Mouse (Mus musculus): Measurements from ENCODE around the gene Pheta1. TPM values are rescaled to one million over a fixed set of nuclear protein-coding genes. Genes with fewer than 3 reads are reported as not detected.

Pheta1 gene
- 1 to 10 TPM; 6.4 to 8.3 TPM for total RNA-seq (2021)
- long read RNA-seq, experiment 1, partial matches to known transcripts: 0 of 9 reads
- long read RNA-seq, experiment 1, other reads (novel, unspliced or antisense): 1 of 9 reads
- long read RNA-seq, experiment 2, partial matches to known transcripts: 0 of 1 reads
- long read RNA-seq, experiment 2, other reads (novel, unspliced or antisense): 0 of 1 reads

- DNase-seq: peak; percentile 95 to 97
Observed at GRCm38 (mm10) chr5:121848743-121849142, at the start of gene Pheta1. Pheta1 (plus strand) TSS chr5:121848984.

- peak in 1 of 2 experiments; percentile 25 for DNase-seq
Observed at GRCm38 (mm10) chr5:121807186-121807585, 41.6 kb upstream of the Pheta1 start.

DNA sequence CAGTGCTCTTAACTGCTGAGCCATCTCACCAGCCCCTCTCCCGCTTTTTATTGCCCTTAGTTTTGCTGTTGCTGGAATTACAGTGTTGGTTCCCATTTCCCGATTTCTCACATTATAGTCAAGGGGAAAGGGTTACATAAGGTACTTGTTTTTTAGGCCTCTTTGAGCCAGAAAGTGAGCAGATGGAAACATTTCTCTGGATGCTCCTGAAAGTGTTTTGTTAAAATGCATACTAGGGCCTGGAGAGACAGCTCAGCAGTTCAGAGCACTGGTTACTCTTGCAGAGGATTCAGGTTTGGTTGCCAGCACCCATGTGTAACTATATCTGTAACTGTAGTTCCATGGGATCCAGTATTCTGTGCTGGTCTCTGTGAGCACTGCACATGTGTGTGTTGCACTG is 40.6 kb upstream of the Pheta1 start:
- no peak for DNase-seq

- peak; percentile 62 to 71 for DNase-seq
Observed at GRCm38 (mm10) chr5:121809667-121810224, 39.0 kb upstream of the Pheta1 start.

- peak in 1 of 2 experiments; percentile 16 for DNase-seq
Observed at GRCm38 (mm10) chr5:121810331-121811151, 38.2 kb upstream of the Pheta1 start.

DNA sequence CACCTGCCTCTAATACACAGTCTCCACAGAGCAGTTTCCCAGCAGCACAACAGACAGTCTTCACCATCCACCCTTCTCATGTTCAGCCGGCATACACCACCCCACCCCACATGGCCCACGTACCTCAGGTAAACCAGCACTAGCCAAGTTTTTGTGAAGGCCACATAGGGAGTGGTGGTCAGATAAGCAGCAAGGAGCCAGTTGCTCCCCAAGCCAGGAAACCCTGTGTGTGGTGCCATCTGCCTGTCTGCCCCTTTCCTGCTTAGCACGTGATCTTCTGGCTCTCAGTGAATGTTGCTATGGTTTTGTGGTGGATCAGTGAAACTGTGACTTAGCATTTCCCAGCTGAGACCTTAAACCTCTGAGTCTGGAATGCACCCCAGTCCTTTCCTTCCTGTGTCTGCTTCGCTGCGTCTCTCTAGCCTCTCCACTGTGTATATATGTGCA is 37.3 kb upstream of the Pheta1 start:
- DNase-seq: peak in 1 of 2 experiments; percentile 17

DNA sequence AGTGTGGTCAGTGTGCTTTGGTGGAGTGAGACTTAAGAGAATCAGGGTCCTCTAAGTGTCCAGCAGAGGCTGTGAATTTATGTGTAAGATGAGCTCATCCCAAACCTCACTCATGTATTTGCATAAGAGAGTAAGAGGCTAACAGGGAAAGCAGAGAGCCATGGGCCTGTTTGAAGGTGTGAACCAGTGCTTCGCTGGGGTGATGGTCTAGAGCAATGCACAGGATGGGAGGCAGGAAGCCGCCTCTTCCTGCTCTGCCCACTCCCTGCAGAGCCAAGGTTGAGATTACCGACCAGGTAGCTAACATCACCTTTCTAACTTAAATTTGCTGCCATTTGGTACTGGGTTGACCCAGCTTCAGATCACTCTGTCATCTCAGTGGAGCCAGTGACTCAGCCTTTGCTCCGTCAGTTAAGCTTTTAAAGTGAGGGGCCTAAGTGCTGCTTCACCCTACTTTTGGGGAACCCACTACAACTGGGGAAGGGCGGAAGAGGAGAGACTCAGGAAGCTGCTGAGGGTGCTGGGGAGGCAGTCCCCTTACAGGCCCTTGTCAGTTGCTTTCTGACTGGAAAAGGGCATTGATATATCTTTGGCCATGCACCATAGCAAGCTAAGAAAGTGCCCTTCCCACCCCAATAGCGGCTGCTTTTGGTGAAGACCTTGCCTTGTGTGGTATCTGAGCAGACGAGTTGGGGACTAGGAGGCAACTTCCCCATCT is 36.1 kb upstream of the Pheta1 start:
- peak in 1 of 2 experiments; percentile 18 for DNase-seq

- DNase-seq: no peak
Observed at GRCm38 (mm10) chr5:121813744-121814143, 35.0 kb upstream of the Pheta1 start.

DNA sequence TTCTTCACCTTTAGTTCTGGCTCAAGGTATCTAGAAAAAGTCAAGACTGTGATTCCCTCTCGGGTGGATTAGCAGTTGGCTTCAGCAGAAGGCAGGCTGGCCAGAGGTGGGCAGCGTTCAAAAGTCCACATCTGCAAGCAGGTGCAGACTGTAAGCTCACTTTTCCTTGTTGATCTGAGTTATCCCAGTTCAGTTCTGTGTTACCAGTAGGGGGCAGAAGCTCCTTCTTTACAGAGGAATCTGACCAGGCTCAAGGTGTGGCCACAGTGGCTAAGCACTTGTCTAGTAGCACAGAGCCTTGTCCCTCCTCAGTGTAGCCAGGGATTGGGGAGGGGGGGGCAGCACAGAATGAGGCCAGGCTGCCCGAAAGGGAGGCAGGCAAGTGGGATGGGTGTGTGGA is 33.7 kb upstream of the Pheta1 start:
- DNase-seq: peak; percentile 85 to 86

GRCm38 (mm10) chr5:121815867-121816380 is 32.9 kb upstream of the Pheta1 start:
- no peak for DNase-seq

DNA sequence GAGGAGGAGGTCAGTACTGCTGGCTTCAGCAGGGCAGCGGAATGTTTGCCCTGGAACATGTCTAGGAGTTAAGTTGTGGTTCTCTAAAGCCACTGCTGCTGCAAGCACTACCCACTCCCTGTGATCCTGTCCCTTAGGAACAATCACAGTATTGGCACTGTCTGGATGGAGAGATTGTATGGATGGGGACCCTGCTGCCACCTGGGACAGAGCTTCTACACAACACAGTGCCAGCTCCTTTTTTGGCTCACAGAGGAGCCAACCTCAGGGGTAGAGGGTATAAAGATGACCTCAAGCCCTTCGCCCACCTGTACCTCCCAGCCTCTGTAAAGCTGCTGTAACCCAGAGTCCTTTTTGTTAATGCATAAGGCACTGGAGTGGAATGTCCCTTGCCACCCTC is 32.2 kb upstream of the Pheta1 start:
- DNase-seq: no peak

DNA sequence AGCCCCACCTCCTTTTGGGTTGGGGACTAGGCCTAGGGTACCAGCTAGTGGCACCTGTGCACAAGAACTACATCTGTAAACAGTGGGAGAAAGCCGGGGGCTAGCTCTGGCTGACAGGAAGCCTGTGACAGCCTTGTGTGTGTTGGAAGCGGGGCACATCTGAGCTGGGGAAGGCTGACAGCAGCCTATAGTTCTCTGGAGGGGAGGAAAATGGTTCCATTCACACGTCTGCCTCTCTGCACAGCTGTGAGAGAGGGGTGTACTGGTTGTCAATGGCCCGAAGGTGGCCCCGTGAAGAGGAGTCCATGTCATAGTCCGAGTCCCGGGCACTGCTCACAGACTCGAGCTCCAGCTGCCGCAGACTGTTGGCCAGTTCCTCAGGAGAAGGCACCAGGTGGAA is 31.2 kb upstream of the Pheta1 start:
- DNase-seq: no peak

GRCm38 (mm10) chr5:121818401-121818800 is 30.4 kb upstream of the Pheta1 start:
- no peak for DNase-seq

DNA sequence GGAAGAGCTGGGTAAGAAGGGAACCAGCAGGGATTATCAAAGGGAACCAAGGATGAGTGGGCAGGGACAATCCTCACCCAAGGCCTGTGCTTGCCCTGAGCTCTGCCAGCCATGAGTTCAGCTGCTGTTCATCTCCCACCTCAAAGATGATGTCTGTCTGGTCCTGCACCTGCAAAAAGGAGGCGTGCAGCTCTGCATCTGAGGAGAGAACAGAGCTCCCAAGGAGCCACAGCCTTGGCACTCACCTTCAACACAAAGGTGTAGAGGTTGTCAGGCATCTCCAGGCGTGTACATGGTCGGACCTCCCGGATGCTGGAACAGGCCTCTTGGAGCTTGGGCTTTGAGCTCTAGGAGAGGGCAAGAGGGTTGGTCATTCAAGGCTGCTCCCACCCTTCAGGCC is 29.9 kb upstream of the Pheta1 start:
- DNase-seq: no peak

- DNase-seq: no peak
Observed at GRCm38 (mm10) chr5:121819559-121819958, 29.2 kb upstream of the Pheta1 start.

DNA sequence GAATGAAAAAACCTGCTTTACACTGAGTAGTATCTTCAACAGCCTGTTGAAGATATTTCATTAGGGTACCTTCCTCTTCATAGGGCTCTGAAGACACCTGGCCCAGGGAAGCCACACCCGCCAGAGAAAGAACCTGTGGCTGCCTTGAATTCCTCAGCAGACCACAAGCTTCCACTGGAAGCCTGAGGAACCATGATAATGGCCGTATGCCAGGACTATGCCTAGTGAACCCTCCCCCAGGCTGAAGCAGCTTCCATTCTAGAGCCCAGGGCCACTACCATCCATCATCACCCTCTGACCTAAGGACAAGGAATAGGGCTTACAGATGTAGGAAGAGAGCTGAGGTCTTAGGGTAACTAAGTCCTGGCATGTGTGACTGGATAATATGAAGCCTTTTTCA is 28.6 kb upstream of the Pheta1 start:
- no peak for DNase-seq

DNA sequence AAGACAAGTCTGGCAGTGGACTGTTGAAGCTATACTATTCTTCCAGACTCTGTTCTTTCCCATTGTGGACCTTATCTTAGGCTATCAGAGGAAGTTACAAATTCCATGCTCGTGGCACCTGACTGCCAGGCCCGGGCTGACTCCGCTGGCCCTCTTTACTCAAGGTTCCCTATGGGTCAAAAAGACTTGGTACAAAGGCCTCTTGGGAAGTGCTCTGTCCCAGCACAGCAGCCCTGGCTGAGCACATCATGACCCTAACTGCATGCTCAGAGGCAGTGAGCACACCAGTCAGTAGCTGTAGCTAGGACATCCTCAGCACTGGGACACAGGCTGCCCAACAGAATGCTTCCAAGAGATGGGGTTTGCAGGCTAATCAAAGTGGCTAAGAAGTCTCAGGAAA is 28.1 kb upstream of the Pheta1 start:
- DNase-seq: no peak

- DNase-seq: peak in 1 of 2 experiments; percentile 2
Observed at GRCm38 (mm10) chr5:121821116-121821515, 27.7 kb upstream of the Pheta1 start.

- DNase-seq: peak in 1 of 2 experiments; percentile 4
Observed at GRCm38 (mm10) chr5:121821552-121821951, 27.2 kb upstream of the Pheta1 start.

DNA sequence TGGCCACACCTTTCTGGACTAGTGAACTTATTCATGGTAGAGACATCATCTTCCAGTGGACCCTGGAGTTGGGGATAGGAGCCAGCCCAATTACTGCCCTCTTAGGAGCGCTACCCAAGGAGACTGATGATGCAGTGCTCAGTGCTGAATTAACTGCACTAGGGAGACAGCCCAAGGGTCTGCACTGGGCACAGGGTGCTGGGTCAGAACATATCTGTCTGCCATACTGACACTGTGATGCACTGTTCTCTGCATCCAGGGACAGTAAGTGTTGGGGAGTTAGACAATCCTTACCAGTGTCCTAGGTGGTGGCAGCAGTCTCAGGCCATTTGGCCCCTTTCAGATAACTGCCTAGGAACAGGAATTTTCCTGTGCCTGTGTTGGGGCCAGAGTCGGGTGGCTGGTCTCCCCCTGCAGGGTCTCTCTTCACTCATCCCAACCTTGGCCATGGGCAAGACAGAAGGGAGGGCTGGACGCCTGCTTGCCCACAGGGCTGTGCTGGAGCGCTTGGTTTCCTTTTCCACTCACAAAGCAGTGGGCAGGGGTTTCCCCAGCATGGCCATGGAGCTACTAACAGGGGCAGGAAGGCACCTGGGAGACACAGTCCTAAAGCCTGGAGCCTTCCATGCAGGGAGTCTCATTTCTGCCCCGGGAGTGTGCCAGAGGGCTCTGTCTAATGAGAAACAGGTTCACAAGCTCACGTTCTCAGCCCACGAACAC is 25.8 kb upstream of the Pheta1 start:
- DNase-seq: no peak

DNA sequence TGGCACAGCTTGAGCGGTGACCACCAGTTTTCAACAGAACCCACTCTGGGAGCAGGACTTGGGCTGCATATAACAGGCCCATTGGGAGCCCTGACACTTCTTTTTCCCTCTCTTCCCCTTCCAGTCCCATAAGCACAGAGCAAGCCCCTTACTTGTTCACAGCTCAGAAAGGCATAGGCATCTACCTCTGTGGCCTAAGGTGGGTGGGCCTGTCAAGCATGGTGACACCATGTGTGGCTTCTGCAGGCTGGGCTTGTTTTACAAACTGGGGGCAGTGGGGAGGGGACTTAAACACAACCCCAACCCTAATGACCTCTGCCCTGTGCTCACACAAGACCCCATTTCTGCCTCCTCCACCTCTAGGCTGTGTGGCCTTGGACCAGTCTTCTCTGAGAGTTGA is 25.1 kb upstream of the Pheta1 start:
- DNase-seq: no peak

DNA sequence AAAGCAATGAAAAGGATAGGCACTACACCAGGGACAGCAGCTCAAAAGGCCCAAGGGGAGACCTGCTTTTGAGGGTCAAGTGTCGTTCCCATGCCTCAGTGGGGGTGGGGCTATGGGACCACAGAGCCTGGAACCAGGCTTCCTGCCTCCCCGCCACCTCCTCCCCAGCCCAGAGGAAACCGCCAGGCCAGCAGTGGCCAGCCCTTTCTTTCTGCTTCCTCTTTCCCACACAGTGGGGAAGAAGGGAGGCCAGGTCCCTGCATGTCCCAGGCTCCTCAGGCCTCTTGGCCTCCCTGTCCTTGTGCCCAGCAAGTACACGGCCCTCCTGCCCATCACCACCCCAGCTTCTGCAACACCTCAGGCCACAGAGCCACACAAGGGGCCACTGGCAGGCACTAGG is 24.7 kb upstream of the Pheta1 start:
- DNase-seq: peak in 1 of 2 experiments; percentile 81

Data from heart, adult 18-20 months (tissue).